Mouse (Mus musculus) neural tube, embryonic 11.5 days (tissue): Measurements from ENCODE around the gene Grm3. TPM values are rescaled to one million over a fixed set of nuclear protein-coding genes. Genes with fewer than 3 reads are reported as not detected.

Source experiments
- ATAC-seq: fragments of 200-750 bp; cut with Nextera tagmentation; 2 replicates; pipeline ENCODE4 v1.8.0; 2017; ENCODE audit warnings: moderate number of reproducible peaks, mild to moderate bottlenecking, moderate TSS enrichment, moderate library complexity; ENCODE audit not compliant: insufficient read depth, low FRiP score, low TSS enrichment
- DNase-seq: peaks from one replicate; pipeline ENCODE4 v3.0.0-alpha.2; 2015; ENCODE audit warnings: low spot score
- H3K27ac ChIP-seq: fragments of 300-500 bp; sonication (generic); 2 replicates; pipeline ENCODE4 v1.5.1; 2014; ENCODE audit warnings: low read depth, mild to moderate bottlenecking, low read length
- H3K27me3 ChIP-seq: fragments of 300-500 bp; sonication (generic); 2 replicates; pipeline ENCODE4 v1.6.1; 2014; ENCODE audit warnings: mild to moderate bottlenecking, low read length, mixed read lengths; ENCODE audit not compliant: control insufficient read depth, insufficient read depth
- H3K36me3 ChIP-seq: fragments of 300-500 bp; sonication (generic); 2 replicates; pipeline ENCODE4 v1.6.1; 2014; ENCODE audit warnings: mild to moderate bottlenecking, low read length, moderate library complexity, mixed read lengths; ENCODE audit not compliant: control insufficient read depth, insufficient read depth
- H3K4me1 ChIP-seq: fragments of 300-500 bp; sonication (generic); 2 replicates; pipeline ENCODE4 v1.6.1; 2014; ENCODE audit warnings: low read length, mixed read lengths; ENCODE audit not compliant: control insufficient read depth, insufficient read depth
- H3K4me2 ChIP-seq: fragments of 300-500 bp; sonication (generic); 2 replicates; pipeline ENCODE4 v1.6.1; 2014; ENCODE audit warnings: low read depth, mild to moderate bottlenecking, moderate library complexity
- H3K4me3 ChIP-seq: fragments of 300-500 bp; sonication (generic); 2 replicates; pipeline ENCODE4 v1.5.1; 2014; ENCODE audit warnings: low read depth, low read length
- H3K9ac ChIP-seq: fragments of 300-500 bp; sonication (generic); 2 replicates; pipeline ENCODE4 v1.6.1; 2014; ENCODE audit warnings: mild to moderate bottlenecking, low read length
- H3K9me3 ChIP-seq: fragments of 300-500 bp; sonication (generic); 2 replicates; pipeline ENCODE4 v1.6.1; 2016; ENCODE audit warnings: low read length; ENCODE audit not compliant: control insufficient read depth
- WGBS: fragments of 180-500 bp; shearing (Covaris S2); extraction: QIAGEN DNeasy Blood & Tissue Kit; methylation state at CpG from one replicate; pipeline ENCODE4 v1.1.7; 2014; 5-methylcytosine and 5-hydroxymethylcytosine counted together
- polyA plus RNA-seq: library from polyadenylated mRNA; unstranded; fragments of >200 nt; fragmentation: Nextera tagmentation; extraction: Ambion mirVana; gene quantifications from 2 replicates; pipeline ENCODE4 v1.2.1, GENCODE M21; 2014

The Grm3 gene
- polyA plus RNA-seq = 1.3 and 1.6 TPM in 2 replicates

- H3K4me1 ChIP-seq = no peaks in the 10 kb centered on the region
- peak within 1 kb of the TSS; percentile 97 for H3K4me2 ChIP-seq
- H3K4me3 ChIP-seq = peak within 1 kb of the TSS; percentile 50
- DNase-seq = peak; percentile 38
- no peaks in the 10 kb centered on the region for H3K9me3 ChIP-seq
- H3K27me3 ChIP-seq = peaks cover 6% of the 10 kb centered on the region; the same call in 1 of the 2 replicates
- 1% methylated on average over 25 of the region's 25 CpGs for WGBS
- no peaks in the 10 kb centered on the region for H3K36me3 ChIP-seq
- no peak within 1 kb of the TSS for H3K27ac ChIP-seq
- H3K9ac ChIP-seq = peak within 1 kb of the TSS; percentile 58
- peak; percentile 43 for ATAC-seq
These were observed at the start of gene Grm3 for GRCm38 (mm10) chr5:9724956-9725600. TSS of gene Grm3 (minus strand) at chr5:9725170.

DNA sequence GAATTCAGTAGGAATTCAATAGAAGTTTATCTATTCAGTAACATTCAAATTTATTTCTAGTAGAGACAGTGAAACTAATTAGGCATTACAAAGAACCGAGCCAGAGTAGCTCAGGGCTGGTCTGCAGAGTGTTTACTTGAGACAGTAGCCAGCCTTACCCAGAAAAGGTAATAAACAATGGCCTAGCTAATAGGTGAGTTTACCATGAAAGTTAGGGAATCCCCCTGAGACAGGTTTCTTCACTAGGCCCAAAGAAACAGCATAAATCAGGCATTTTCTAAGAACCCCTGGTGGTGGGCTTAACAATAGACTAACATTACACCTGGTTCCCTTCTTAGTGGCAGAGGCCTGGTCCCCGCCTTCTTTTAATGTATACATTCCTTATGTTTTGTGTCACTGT, 30.8 kb upstream of the Grm3 start:
- Histone ChIP-seq H3K4me3 (no peak overlapping the region), H3K9ac (no peak overlapping the region), H3K9me3 (no peaks in the 10 kb centered on the region), H3K4me1 (no peaks in the 10 kb centered on the region), H3K27me3 (no peaks in the 10 kb centered on the region), H3K4me2 (no peak overlapping the region), H3K27ac (no peak overlapping the region), H3K36me3 (no peaks in the 10 kb centered on the region)
- no peak for ATAC-seq
- no peak for DNase-seq
- WGBS = 78% methylated on average over 2 of the region's 2 CpGs

DNA sequence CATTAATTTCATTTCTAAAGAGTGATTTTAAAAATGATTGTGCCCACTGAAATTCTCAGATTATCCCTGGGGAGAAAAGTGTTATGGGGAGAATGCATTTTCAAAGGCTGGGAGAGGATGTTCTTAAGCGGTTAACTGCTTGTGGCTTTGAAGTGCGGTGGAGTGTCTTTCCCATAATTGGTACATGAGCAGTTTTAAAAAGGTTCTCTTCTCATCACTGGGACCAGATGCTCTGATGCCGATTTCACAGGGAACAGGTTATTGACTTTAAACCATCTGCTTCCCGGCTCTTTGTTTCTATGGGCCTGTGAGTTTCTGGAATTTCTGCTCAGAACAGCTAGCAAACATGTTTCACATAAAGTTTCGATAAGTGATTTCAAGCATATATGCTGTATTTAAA, 23.2 kb upstream of the Grm3 start:
- 68% methylated on average over 5 of the region's 5 CpGs for WGBS
- Histone ChIP-seq H3K4me1 (no peaks in the 10 kb centered on the region), H3K4me3 (no peak overlapping the region), H3K4me2 (no peak overlapping the region), H3K36me3 (no peaks in the 10 kb centered on the region), H3K27ac (no peak overlapping the region), H3K9ac (no peak overlapping the region), H3K27me3 (no peaks in the 10 kb centered on the region), H3K9me3 (no peaks in the 10 kb centered on the region)
- DNase-seq = no peak
- ATAC-seq = no peak

DNA sequence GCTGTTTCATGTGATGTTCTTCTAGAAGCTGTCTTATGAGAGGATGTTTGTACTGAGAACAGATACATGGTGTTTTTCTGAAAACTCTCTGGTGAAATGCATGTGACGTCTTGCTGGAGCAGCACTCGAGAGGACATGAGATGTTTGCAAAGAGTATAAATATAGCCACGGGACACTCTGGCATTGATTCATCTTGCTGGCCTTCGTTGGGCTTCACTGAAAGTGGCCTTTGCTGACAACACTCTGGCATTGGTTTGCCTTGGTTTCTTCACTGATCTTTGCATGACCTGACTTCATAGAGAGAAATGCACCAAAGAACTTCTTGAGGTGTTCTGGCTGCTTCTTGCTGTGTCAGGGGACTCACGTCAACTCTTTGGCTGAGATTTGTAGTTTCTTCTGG, 19.1 kb upstream of the Grm3 start:
- Histone ChIP-seq H3K36me3 (no peaks in the 10 kb centered on the region), H3K4me2 (no peak overlapping the region), H3K9ac (no peak overlapping the region), H3K27ac (no peak overlapping the region), H3K27me3 (no peaks in the 10 kb centered on the region), H3K9me3 (no peaks in the 10 kb centered on the region), H3K4me3 (no peak overlapping the region), H3K4me1 (no peaks in the 10 kb centered on the region)
- WGBS = 95% methylated on average over 5 of the region's 5 CpGs
- DNase-seq (no peak), ATAC-seq (no peak)

- 0% methylated on average over 22 of the region's 22 CpGs for WGBS
- H3K27me3 ChIP-seq = peaks cover 6% of the 10 kb centered on the region; the same call in 1 of the 2 replicates
- ATAC-seq = peak; percentile 94
- peak overlapping the region; percentile 50 for H3K4me3 ChIP-seq
- peak; percentile 84 for DNase-seq
- no peaks in the 10 kb centered on the region for H3K9me3 ChIP-seq
- H3K9ac ChIP-seq = peak overlapping the region; percentile 58
- no peak overlapping the region for H3K27ac ChIP-seq
- H3K4me2 ChIP-seq = peak overlapping the region; percentile 97
- no peaks in the 10 kb centered on the region for H3K4me1 ChIP-seq
- H3K36me3 ChIP-seq = no peaks in the 10 kb centered on the region
These were observed 765 bp upstream of the Grm3 start for GRCm38 (mm10) chr5:9725601-9726268.

GRCm38 (mm10) chr5:9724287-9724955, 549 bp downstream of the Grm3 start:
- DNase-seq = no peak
- Histone ChIP-seq H3K4me1 (no peaks in the 10 kb centered on the region), H3K4me2 (peak overlapping the region; percentile 97), H3K27ac (no peak overlapping the region), H3K4me3 (peak overlapping the region; percentile 50), H3K9me3 (no peaks in the 10 kb centered on the region), H3K27me3 (peaks cover 6% of the 10 kb centered on the region; the same call in 1 of the 2 replicates), H3K9ac (peak overlapping the region; percentile 58), H3K36me3 (no peaks in the 10 kb centered on the region)
- ATAC-seq = peak; percentile 20; the same call in 1 of the 2 replicates
- 11% methylated on average over 13 of the region's 13 CpGs for WGBS

DNA sequence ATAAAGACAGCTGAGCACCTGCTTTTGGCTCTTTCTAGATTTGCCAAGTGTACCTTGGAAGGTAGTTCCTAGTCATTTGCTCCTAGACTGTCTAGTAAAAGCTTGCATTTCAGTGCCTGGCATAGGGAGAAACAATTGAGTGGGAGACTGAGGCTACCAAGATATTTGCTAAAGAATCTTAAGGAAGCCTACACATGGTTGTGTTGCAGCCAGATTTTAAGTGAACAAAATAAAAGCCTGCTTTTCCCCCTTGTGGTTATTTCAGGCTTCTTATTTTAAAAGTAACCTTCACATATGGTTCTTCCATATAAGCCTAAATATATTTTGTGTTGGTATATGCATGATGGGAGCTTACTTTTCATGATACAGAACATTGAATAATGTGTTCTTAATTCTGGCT, 3.8 kb downstream of the Grm3 start:
- Histone ChIP-seq H3K4me3 (no peak overlapping the region), H3K36me3 (no peaks in the 10 kb centered on the region), H3K9ac (no peak overlapping the region), H3K4me1 (no peaks in the 10 kb centered on the region), H3K27me3 (peaks cover 6% of the 10 kb centered on the region; the same call in 1 of the 2 replicates), H3K27ac (no peak overlapping the region), H3K4me2 (no peak overlapping the region), H3K9me3 (no peaks in the 10 kb centered on the region)
- DNase-seq = no peak
- no peak for ATAC-seq

DNA sequence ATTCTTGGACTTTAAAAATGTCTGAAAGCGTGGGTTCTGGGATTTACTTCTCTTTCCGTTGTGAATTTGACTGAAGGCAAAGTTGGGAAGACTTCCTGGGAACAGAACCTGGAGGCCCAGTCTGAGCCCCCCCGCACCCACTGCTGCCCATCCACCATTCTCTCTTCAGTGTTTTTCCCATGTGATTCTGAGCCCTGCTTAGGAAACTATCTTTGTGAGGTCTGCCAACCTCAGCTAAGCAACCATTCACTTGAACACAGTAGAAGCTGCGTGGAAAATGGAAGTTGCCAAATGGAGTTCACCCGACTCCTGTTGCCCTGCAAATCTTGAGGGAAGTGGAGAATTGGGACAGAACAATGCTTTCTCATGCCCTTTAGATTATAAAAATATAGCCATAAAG, 8.7 kb downstream of the Grm3 start:
- ATAC-seq (no peak), DNase-seq (no peak)
- 84% methylated on average over 5 of the region's 5 CpGs for WGBS
- Histone ChIP-seq H3K9ac (no peak overlapping the region), H3K27me3 (no peaks in the 10 kb centered on the region), H3K27ac (no peak overlapping the region), H3K4me2 (no peak overlapping the region), H3K4me3 (no peak overlapping the region), H3K36me3 (no peaks in the 10 kb centered on the region), H3K4me1 (no peaks in the 10 kb centered on the region), H3K9me3 (no peaks in the 10 kb centered on the region)
